Comparison of ENCODE assay signal across 8 mouse cellular contexts in the genomic region with DNA sequence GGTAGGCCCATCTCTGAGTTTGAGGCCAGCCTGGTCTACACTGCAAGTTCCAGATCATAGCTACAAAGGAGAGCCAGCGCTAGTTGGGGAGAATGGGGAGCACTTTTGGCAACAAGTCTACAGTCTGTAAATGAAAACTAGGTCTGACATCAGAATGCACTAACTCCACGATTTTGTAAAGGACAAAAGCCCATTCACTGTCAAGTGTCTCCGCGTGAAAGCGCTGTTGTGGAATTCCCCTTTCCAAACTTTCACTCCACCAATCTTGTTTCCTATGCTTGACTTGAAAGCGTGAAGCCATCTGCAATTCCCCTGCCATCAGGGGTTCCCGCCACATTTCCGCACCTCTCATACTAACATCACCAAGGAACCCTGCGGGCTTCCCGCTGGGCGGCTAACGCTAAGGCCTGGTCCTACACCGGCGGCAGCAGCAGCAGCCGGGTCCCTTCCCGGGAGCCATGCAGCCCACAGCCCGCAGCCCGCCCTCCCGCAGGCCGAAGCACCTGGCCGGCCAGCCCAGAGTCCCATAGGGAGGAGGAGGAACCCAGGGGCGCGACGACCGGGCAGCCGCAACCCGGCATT. TPM values are rescaled to one million over a fixed set of nuclear protein-coding genes. Genes with fewer than 3 reads are reported as not detected.
DNase-seq lines count a peak whose midpoint lies in the region; ATAC-seq and TF ChIP-seq lines count a peak whose summit lies in the region.

No protein-coding gene starts in this region.

- no peaks in the 10 kb centered on the region for H3K9me3 ChIP-seq in forebrain, embryonic 12.5 days
- H3K9me3 ChIP-seq in liver, embryonic 12.5 days (replicated peaks), result no peaks in the 10 kb centered on the region
- H3K9me3 ChIP-seq in stomach, embryonic 15.5 days, result no peaks in the 10 kb centered on the region

- TF ChIP-seq EP300 in heart, adult 2 months (IDR thresholded peaks at IDR 0.05; ENCODE audit: insufficient read depth, low read depth, low read length), result no peak

- H3K4me3 ChIP-seq in heart, adult 2 months, result peak overlapping the region; percentile 71
- peak overlapping the region; percentile 62 for H3K4me3 ChIP-seq in spleen, adult 2 months (ENCODE audit: extremely low read depth, insufficient read depth, insufficient read length)
- peak overlapping the region; percentile 78 for H3K4me3 ChIP-seq in forebrain, embryonic 12.5 days (replicated peaks)
- H3K4me3 ChIP-seq in liver, embryonic 12.5 days, result peak overlapping the region; percentile 96
- peak overlapping the region; percentile 94 for H3K4me3 ChIP-seq in stomach, embryonic 15.5 days (replicated peaks)

- intact Hi-C loops in heart, adult 2 months (cut with DNase I), result loop anchor here (5.0 kb wide), 2 partner anchors 207 to 577 kb away; a partner anchor contains a TSS

- no peaks in the 10 kb centered on the region; the same call in 1 of the 2 replicates for H3K36me3 ChIP-seq in heart, adult 2 months (ENCODE audit: control insufficient read depth, insufficient read depth, low read length)
- H3K36me3 ChIP-seq in spleen, adult 2 months (ENCODE audit: control insufficient read depth, insufficient read depth, low read length), result 0 out of 2 replicates have a peak, but pooled peaks cover 2% of the 10 kb centered on the region
- H3K36me3 ChIP-seq in forebrain, embryonic 12.5 days (replicated peaks), result peaks cover 4% of the 10 kb centered on the region; the same call in 1 of the 2 replicates
- H3K36me3 ChIP-seq in liver, embryonic 12.5 days, result no peaks in the 10 kb centered on the region
- H3K36me3 ChIP-seq in stomach, embryonic 15.5 days, result no peaks in the 10 kb centered on the region

- no peak for TF ChIP-seq POLR2A in heart, adult 2 months (IDR thresholded peaks at IDR 0.05; ENCODE audit: insufficient read depth, low read depth, low read length)
- no peak for TF ChIP-seq POLR2A in spleen, adult 2 months (IDR thresholded peaks at IDR 0.05; ENCODE audit: low read depth, low read length)

- ATAC-seq in forebrain, embryonic 12.5 days (ENCODE audit: low FRiP score), result no peak; the same call in 1 of the 2 replicates
- ATAC-seq in liver, embryonic 12.5 days, result peak; percentile 63
- peak; percentile 58 for ATAC-seq in stomach, embryonic 15.5 days (ENCODE audit: insufficient read depth, low FRiP score, low read depth)

- no peak for TF ChIP-seq CTCF in heart, adult 2 months (IDR thresholded peaks at IDR 0.05)
- TF ChIP-seq CTCF in spleen, adult 2 months (IDR thresholded peaks at IDR 0.05; ENCODE audit: extremely low read depth, insufficient read depth, insufficient read length, insufficient replicate concordance), result no peak

- H3K4me2 ChIP-seq in forebrain, embryonic 12.5 days, result peak overlapping the region; percentile 68
- H3K4me2 ChIP-seq in liver, embryonic 12.5 days, result peak overlapping the region; percentile 81
- peak overlapping the region; percentile 71 for H3K4me2 ChIP-seq in stomach, embryonic 15.5 days

- no peaks in the 10 kb centered on the region for H3K27me3 ChIP-seq in heart, adult 2 months (ENCODE audit: control insufficient read depth, insufficient read depth, low read length)
- no peaks in the 10 kb centered on the region for H3K27me3 ChIP-seq in spleen, adult 2 months (ENCODE audit: control insufficient read depth, insufficient read depth, low read length)
- no peaks in the 10 kb centered on the region for H3K27me3 ChIP-seq in forebrain, embryonic 12.5 days
- no peaks in the 10 kb centered on the region for H3K27me3 ChIP-seq in liver, embryonic 12.5 days (replicated peaks)
- no peaks in the 10 kb centered on the region for H3K27me3 ChIP-seq in stomach, embryonic 15.5 days (replicated peaks)

- H3K4me1 ChIP-seq in heart, adult 2 months (ENCODE audit: control insufficient read depth, insufficient read depth, low read length), result no peaks in the 10 kb centered on the region; the same call in none of the 2 replicates
- peaks cover 8% of the 10 kb centered on the region for H3K4me1 ChIP-seq in spleen, adult 2 months (ENCODE audit: control insufficient read depth, insufficient read depth, insufficient read length)
- H3K4me1 ChIP-seq in forebrain, embryonic 12.5 days, result peaks cover 17% of the 10 kb centered on the region
- H3K4me1 ChIP-seq in liver, embryonic 12.5 days, result peaks cover 40% of the 10 kb centered on the region
- H3K4me1 ChIP-seq in stomach, embryonic 15.5 days, result peaks cover 14% of the 10 kb centered on the region

- peak overlapping the region; percentile 96 for H3K9ac ChIP-seq in heart, adult 2 months (ENCODE audit: low read depth, low read length)
- peak overlapping the region; percentile 96 for H3K9ac ChIP-seq in forebrain, embryonic 12.5 days
- H3K9ac ChIP-seq in liver, embryonic 12.5 days, result peak overlapping the region; percentile 98
- peak overlapping the region; percentile 99 for H3K9ac ChIP-seq in stomach, embryonic 15.5 days

- H3K79me2 ChIP-seq in heart, adult 2 months (replicated peaks; ENCODE audit: control insufficient read depth, insufficient read depth, low read length), result no peaks in the 10 kb centered on the region

- under 1% methylated on average over 27 of the region's 27 CpGs for WGBS in heart, adult 2 months
- under 1% methylated on average over 27 of the region's 27 CpGs for WGBS in spleen, adult 2 months
- WGBS in forebrain, embryonic 12.5 days, result under 1% methylated on average over 24 of the region's 27 CpGs
- WGBS in liver, embryonic 12.5 days (ENCODE audit: insufficient replicate concordance), result under 1% methylated on average over 27 of the region's 27 CpGs
- under 1% methylated on average over 27 of the region's 27 CpGs for WGBS in stomach, embryonic 15.5 days

- H3K27ac ChIP-seq in heart, adult 2 months, result peak overlapping the region; percentile 98
- peak overlapping the region; percentile 92 for H3K27ac ChIP-seq in spleen, adult 2 months (ENCODE audit: insufficient read depth, low read length)
- H3K27ac ChIP-seq in forebrain, embryonic 12.5 days, result peak overlapping the region; percentile 98
- peak overlapping the region; percentile 94 for H3K27ac ChIP-seq in liver, embryonic 12.5 days
- peak overlapping the region; percentile 97 for H3K27ac ChIP-seq in stomach, embryonic 15.5 days

- no peak for DNase-seq in heart, adult 2 months
- no peak for DNase-seq in heart, adult 8-10 months (ENCODE audit: low spot score)
- DNase-seq in spleen, adult 2 months (ENCODE audit: low read depth in 1 of 2, low spot score in 2 of 2), result peak in 1 of 2 experiments; percentile 11
- DNase-seq in spleen, postnatal 36 days (ENCODE audit: low spot score in 2 of 2), result no peak
- no peak for DNase-seq in right cerebral cortex, adult 18-20 months

RNA-seq across cellular contexts. Expression of a gene that starts 0.6 kb away (rescaled TPM):
- total RNA-seq in heart, adult 2 months (2021), result 100 to 1,000 TPM; 344 to 384 TPM
- polyA plus RNA-seq in heart, adult 2 months (2012; rRNA removed), result 128 and 135 TPM in 2 replicates
- 100 to 1,000 TPM; 342 to 434 (median 380) TPM for total RNA-seq in heart, adult 8-10 months (2022)
- 26.7 and 34.1 TPM in 2 replicates for polyA plus RNA-seq in spleen, adult 2 months (2012; rRNA removed)
- 183 and 199 TPM in 2 replicates for polyA plus RNA-seq in forebrain, embryonic 12.5 days (2016; fragmentation: Nextera tagmentation; extraction: Ambion mirVana)
- 105 and 120 TPM in 2 replicates for polyA plus RNA-seq in liver, embryonic 12.5 days (2016; fragmentation: Nextera tagmentation; extraction: Ambion mirVana)
- 191 and 196 TPM in 2 replicates for polyA plus RNA-seq in stomach, embryonic 15.5 days (2015; fragmentation: Nextera tagmentation; extraction: Ambion mirVana)

RNA-seq across cellular contexts. Expression of a gene that starts 0.8 kb away (rescaled TPM):
- 10 to 100 TPM; 49.4 to 57.5 TPM for total RNA-seq in heart, adult 2 months (2021)
- 7.3 and 9.9 TPM in 2 replicates for polyA plus RNA-seq in heart, adult 2 months (2012; rRNA removed)
- total RNA-seq in heart, adult 8-10 months (2022), result 10 to 100 TPM; 50.0 to 63.2 (median 54.9) TPM
- 4.1 and 4.2 TPM in 2 replicates for polyA plus RNA-seq in spleen, adult 2 months (2012; rRNA removed)
- polyA plus RNA-seq in forebrain, embryonic 12.5 days (2016; fragmentation: Nextera tagmentation; extraction: Ambion mirVana), result 61.7 and 66.1 TPM in 2 replicates
- polyA plus RNA-seq in liver, embryonic 12.5 days (2016; fragmentation: Nextera tagmentation; extraction: Ambion mirVana), result 33.3 and 33.6 TPM in 2 replicates
- 41.0 and 48.7 TPM in 2 replicates for polyA plus RNA-seq in stomach, embryonic 15.5 days (2015; fragmentation: Nextera tagmentation; extraction: Ambion mirVana)
